Mouse (Mus musculus) large intestine, adult 2 months (tissue): ENCODE measurements around the gene Pou2f3. TPM values are rescaled to one million over a fixed set of nuclear protein-coding genes. Genes with fewer than 3 reads are reported as not detected.

Experiments
- DNase-seq: peaks from one replicate; pipeline ENCODE4 v3.0.0-alpha.2; 2012; ENCODE audit warnings: low read depth, low spot score
- WGBS: fragments of 180-500 bp; shearing (Covaris S2); methylation state at CpG from one replicate; pipeline ENCODE4 v1.1.7; 2018; 5-methylcytosine and 5-hydroxymethylcytosine counted together
- polyA plus RNA-seq: library from polyadenylated mRNA; depleted of rRNA; stranded (reverse); fragments of >200 nt; gene quantifications from 2 replicates; pipeline ENCODE4 v1.2.3, GENCODE M21; 2012; rRNA removed

Gene Pou2f3
- polyA plus RNA-seq: 1.0 and 1.3 TPM in 2 replicates

DNA sequence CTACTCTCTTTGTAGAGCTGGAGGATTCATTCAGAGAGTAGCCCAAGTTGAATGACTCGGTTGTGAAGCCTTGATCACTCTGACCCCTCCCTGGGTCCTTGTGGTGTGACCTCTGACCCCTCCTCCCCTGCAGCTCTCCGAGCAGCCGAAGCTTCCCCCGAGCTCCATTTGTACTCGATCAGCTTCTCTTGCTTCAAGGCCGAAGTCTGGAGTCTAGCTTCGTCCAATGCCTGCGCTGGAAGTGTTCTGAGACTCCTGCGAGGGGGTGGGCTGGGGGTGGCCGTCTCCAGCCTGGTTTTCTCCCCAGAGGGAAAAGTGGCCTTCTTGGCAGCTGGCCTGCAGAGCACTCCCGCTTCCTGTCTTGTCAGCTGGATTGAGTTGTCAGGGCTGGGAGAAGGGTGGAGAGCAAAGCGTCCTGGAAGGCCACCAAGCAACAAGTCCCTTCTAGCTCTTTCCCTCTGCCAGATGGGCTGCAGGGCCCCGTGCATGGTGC lies at the start of gene Pou2f3:
Gene Pou2f3 (minus strand): TSS at position 180 of the 493 bp plus-strand sequence.
- WGBS: 14% methylated on average over 13 of the region's 13 CpGs
- no peak for DNase-seq

DNA sequence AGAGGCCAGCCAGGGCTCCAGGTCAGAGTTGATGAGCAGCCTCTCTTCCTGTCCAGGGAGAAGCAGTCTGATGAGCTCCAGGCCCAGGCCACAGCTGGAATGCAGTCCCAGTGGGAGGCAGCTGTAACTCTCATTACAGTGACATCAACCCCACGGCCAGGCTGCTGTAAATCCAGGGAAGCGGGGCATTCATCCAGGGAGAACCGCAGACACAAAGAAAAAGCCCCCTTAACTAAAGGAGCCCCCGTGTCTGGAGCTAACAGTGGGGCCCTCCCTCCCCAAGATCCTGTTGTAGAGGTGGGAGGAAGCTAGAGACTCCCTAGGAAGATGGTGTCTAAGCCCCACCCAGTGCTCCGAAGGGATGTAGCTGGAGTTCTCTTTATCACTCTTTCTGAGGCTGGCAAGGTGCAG lies 43.1 kb upstream of the Pou2f3 start:
- no peak for DNase-seq
- 69% methylated on average over 5 of the region's 5 CpGs for WGBS

DNA sequence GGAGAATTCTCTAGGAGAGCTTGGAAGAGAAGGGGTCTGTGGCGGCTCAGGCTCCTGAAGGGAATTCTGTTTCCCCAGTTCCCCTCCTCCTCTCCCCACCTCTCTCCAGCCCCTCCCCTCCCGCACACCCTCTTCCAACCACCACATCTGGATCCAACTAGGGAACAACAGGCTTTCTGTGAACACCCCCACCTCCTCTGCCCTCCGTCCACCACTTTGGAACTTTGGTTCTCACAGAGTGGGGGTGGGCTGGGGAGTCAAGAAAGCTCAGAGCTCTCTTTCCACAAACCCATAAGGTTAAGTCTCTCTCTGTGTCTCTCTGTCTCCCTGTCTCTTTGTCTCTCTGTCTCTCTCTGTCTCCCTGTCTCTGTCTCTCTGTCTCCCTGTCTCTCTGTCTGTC lies 42.6 kb upstream of the Pou2f3 start:
- no peak for DNase-seq
- WGBS: 76% methylated on average over 3 of the region's 3 CpGs

DNA sequence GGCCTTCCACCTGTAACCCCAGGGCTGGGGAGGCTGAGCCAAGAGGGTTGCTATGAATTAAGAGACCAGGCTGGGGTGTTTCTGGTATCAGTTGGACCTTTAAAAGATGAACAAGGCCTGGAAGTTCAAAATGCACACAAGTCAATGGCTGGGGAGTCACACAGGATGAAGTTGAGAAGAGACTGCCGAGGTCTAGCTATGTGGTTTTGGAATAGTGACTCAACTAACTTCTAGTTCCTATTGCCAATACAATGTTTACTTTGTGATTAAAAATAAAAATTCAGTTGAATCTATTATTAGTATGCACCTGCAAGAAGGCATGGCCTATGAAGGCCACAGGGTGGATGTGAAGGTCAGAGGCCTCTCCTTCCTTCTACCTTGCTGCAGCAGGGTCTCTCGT lies 41.6 kb upstream of the Pou2f3 start:
- no peak for DNase-seq
- 77% methylated on average over 2 of the region's 2 CpGs for WGBS

DNA sequence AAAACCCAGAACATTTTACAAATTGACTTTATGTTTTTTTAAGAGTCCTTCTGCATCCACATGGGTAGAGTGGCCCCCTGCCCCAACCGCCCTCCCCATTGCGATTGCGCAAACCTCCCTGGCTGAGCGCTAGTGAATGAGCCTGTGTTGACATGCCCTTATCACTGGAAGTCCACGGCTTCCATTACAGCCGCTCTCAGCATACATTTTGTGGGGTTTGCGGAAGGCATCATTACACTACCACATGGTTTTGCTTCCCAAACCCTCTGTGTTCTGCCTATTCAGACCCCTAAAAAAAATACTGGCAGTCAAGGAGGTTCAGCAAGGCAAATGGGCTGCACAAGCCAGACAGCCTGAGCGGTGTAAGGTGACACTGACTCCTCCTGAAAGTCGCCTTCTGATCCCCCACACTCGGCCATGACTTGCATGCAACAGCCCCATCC lies 36.6 kb upstream of the Pou2f3 start:
- DNase-seq: no peak
- 40% methylated on average over 10 of the region's 10 CpGs for WGBS

DNA sequence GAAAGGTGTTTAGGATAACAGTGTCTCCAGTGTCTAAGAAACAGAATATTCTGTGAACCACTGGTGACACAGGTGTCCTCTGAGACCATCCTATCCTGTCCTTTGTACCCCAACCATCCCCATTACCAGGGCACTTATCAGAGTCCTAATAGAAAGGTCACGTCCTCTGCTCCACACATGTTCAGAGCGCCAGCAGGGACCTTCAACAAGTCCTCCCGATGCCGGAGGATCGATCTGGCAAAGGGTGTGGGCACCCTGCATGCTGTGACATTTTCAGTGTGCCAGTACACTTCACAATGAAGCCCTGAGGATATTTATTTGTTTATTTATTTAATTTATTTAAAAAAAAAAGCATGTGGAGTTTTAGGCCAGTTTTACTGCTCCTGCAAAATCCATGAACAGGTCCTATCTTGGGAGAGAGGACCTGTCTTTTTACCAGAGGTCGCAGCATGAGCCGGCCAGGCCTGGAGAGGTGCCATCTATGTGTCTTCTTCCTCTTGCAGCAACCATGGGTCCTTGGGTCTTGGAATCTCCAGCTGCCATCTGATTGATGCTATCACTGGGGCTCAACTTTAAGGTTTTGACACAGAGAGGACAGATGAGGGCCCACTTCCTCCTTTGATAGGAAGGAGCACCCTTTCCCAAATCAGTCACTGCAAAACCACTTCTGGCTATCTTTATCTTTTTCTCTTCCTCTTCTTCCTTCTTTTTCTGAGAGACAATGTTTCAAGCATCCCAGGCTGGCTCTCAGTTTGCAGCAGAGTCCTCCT lies 35.8 kb upstream of the Pou2f3 start:
- DNase-seq: no peak
- 90% methylated on average over 7 of the region's 7 CpGs for WGBS

DNA sequence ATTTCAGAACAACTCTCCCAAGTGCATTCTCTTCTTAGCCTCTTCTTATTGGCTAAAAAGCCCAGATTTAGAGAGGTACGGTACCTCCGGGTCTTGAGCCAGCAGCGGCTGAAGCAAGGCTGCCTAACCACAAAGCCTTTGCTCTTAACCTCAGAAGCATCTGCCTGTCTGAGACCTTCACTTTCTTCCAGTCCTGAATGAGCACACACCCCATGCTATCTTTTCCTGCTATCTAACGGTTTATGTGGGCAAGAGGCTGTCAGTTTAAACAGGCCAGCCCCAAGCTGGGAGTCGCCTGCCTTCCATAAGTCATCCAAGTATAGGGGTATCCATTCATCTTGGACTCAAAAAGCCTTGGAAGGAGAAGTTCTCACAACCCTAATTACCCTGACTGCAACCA lies 32.3 kb upstream of the Pou2f3 start:
- DNase-seq: no peak
- 67% methylated on average over 5 of the region's 5 CpGs for WGBS

DNA sequence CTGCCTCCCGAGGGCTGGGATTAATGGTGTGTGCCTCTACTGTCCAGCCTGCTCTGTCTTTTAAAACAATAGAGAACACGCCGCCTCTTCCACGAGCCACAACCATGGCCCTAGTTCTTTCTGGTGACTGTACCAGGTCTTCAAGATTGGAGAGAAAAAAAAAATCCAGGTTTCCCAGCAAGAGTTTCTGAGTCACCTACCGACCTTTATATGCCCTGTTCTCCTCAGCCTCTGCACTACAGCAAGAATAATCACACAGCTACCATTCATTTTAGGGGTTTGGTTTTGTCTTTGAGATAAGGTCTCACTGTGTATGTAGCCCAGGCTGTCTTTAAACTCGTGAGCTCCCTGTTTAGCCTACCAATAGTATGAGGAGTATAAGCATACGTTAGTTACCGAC lies 31.8 kb upstream of the Pou2f3 start:
- DNase-seq: no peak

DNA sequence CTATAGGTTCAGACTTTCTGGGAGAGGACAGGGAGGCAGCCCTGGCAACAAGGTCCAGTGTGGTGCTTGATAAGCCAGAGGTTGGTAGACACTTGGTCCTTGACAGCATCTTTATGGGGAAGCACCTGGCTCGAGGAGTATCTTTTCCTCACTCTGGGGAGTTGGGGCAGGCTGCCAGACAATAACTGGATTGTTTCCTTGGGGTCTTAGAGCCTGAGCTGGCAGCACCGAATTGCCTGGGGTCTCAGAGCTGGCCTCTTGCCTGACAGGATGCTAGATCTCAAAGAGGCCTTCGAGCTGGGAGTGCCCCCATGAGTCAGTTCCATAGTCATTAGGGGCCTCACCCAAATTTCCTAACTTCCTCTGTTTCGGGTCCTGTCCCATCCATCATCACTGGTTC lies 31.1 kb upstream of the Pou2f3 start:
- WGBS: 60% methylated on average over 4 of the region's 4 CpGs
- no peak for DNase-seq

More for the DNA sequence above, 31.8 kb upstream of the Pou2f3 start:
- 87% methylated on average over 8 of the region's 8 CpGs for WGBS

DNA sequence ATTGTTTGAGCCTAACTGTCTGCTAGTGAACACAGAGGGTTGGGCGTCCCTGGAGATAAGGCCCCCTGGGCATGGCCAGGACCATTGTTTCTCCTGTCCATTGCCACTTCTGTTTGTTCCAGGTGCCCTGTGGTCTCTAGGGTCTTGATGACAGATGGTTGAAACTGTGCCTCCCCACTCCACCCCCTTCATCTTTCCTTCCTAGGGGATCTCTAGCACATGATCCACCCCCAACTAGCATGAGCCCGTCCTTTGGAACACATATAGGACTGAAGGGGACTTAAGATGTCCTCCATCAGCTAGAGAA lies 30.4 kb upstream of the Pou2f3 start:
- 82% methylated on average over 2 of the region's 2 CpGs for WGBS
- DNase-seq: no peak

DNA sequence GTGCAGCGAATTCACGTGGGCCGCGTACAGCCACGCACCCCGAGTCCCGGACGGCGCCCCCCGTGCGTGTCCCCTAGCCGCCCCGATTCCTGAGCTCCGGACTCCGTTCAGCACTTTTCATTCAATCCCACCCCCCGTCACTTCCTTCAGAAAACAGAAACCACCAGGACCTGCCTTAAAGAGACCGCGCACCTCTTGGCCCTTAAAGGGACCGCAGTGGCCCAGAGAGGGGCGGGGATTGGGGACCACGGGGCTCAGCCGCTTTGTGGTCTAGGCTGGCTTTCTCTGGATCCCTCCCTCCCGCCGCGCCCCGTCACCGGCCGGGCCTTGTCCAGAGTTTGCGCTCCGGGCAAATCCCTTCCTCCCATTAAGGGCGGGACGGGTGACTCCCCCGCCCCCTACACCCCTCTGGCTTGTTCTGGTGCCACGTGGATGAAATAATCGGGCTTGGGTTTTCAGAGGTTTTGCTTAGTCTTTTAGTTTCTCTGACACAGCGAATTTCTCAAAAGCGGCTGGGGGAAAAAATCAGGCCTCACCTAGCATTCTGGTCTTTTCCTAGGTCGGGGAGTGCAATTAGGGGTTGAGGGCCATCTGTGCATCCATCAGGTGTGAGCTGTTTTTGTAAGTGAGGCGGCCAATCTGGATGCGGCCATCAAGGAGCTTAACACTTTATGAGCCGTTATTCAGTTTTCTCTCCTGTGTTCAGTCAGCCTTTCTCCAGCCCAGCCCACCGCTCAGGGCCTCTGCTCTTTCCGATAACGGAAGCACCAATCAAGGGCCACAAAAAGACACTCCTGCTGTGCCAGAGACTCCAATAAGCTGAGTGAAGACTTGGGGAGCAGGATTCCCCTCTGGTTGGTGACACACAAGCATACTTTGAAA lies 29.8 kb upstream of the Pou2f3 start, which contains the start of gene Oaf:
Gene Oaf (minus strand): TSS at position 200 of the 882 bp plus-strand sequence.
- 8% methylated on average over 44 of the region's 44 CpGs for WGBS

DNA sequence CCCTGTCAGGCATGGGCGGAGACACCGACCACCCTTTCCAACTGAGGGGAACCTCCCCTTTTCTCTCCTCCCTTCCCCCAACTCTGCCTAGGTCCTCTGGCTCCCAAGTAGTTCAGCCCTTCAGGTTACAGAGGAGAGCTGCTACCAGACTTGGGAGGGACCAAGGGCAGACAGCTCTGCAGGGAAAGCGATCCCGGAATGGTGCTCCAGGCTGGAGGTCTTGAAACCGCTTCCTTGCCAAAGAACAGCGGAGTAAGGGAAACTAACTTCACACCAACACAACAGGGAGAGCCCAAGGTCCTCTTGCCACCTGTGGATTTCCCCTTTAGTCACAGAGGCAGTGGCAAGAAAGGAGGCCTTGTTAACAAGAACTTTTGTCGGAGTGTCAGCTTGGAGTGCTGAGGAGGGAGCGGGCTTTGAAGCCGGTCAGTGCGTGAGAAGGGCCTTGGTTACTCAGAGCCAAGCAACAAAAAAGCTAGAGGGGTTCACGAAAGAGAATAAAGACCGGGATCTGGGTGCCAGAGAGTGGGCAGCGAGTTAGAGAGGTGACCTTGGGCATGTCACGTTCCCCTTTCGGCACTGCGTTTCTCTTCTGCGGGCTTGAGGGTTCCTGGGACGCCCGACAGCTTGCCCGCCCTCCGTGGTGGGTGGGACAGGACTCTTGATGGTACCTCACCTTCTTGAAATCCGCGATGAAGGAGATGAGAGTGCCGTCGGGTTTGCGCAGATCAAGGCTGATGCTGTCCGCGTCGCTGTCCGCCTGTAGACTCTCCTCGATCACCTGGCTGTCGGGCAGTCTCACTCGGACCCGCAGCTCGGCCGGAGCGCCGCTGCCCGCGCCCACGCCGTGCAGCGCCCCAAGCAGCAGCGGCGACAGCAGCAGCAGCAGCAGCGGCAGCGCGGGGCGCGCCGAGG lies 28.7 kb upstream of the Pou2f3 start:
- DNase-seq: no peak
- WGBS: 3% methylated on average over 51 of the region's 51 CpGs

More for the DNA sequence above, 29.8 kb upstream of the Pou2f3 start, which contains the start of gene Oaf:
- DNase-seq: no peak

DNA sequence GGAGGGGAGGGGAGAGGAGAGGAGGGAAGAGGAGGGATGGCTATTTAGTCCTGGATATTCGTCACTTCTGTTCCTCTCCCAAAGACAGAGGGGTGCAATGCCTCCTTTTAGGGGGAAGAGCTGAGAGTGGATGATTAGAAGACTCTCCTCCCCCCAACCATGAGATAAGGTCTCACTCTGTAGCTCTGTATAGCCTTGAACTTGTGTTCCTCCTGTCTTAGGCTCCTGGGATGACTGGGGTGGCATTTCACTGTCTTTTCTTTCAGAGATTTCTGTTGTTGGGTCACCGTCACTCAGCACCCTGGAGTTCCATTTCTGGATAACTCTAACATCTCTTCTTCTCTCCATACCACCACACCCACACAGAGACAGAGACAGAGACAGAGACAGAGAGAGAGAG lies 28.0 kb upstream of the Pou2f3 start:
- no peak for DNase-seq
- 63% methylated on average over 2 of the region's 2 CpGs for WGBS

DNA sequence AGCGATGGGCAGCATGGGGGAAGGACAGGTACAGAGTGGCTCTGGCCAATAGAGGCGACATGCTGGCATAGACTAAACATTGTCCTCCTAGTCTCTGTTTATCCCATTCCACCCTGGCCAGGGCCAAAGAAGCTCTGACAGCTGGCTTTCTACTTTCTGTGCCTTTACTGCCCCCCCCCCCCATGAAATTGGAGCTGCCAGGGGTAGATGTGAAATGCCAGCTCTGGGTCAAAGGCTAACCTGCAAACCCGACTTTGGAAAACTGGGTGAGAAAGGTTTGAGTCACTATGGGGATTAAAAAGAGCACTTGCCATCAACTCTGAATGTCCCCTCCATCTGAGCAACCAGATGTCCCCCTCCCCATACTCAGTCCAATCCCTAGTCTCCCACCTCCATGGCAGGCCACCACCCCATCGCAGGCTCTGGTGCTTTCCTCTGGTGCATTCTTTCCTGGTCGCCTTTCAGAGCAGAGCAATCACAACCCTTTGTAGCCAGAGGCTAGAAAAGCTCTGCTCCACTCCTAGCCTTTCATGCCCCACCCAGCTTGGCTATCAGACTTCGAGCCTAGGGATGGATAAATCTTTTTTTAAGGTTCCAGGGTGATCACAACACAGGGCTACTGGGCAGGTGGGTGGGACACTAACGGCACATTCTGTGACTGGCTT lies 27.1 kb upstream of the Pou2f3 start:
- DNase-seq: no peak
- WGBS: 36% methylated on average over 7 of the region's 7 CpGs

DNA sequence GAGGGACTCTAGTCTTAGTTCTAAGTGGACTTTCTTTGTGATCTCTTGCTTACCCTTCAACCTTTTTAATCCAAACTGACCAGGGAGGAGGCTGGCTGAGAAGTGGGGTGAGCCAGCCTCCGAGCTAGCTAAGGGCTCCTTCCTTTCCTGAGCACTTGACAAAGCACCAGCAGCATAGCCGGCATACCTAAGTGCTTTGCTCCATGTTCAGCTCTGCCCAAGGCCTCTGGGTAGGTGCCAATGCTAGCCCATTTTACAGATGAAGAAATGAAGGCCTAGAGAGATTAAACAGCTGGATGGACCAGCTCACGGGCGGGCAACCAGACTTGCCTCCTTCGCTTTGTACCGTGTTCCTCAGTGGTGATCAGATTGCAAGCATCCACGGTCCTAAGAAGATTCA lies 26.4 kb upstream of the Pou2f3 start:
- WGBS: 83% methylated on average over 7 of the region's 7 CpGs
- DNase-seq: no peak

DNA sequence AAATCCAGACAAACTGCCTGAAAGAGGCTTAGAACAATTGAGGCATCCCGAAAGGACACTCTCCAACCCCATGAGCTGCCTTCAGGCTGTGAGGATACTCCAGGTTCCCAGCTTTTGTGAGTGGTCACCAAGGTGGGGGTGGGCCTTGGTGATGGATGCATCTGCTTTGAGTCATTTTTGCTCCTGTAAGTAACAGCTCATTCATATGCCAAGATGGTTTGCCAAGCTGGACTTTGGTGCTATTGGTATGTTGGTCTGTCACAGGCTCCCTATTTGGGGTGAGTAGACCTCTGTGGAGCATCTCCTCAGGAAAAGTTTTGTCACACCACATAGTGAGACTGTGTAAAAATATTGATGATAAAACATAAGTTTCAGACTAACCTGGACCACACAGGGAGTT lies 25.9 kb upstream of the Pou2f3 start:
- 77% methylated on average over 1 of the region's 1 CpGs for WGBS
- DNase-seq: no peak

DNA sequence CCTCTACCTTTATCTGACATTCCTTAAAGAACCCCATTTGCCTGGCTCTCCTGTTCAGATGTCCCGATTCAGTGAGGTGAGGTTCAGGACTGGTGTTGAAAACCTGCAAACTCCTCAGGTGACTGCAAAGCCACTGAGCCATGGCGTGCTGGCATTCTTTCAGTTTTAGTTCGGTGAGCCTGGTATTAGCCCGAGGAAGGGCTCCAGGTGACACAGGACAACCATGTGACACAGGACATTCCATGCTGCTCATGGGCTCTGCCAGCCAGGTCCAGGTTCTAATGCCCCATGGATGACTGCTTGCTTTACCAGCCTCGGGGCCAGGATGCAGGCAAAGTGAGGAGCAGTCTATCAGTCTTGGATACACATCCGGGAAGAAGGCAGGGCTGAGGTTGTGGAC lies 25.2 kb upstream of the Pou2f3 start:
- DNase-seq: no peak
- WGBS: 76% methylated on average over 6 of the region's 6 CpGs

DNA sequence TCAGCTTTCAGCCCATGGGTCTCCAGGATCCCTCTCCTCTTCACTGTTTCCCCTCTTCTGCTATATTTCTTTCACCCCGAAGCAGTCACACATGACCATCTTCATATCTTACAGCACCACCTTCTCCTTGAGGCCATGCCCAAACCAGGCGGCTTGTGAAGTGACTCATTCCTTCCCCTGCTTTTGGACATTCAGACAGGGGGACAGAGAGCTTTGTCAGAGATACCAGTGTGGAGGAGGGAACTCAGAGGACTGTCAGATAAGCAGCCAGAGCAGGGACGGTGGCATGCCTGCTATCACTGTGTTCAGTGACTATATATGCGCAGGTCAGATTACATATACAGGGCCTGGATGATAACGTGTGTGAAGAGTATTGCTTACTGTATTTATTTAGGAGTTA lies 24.3 kb upstream of the Pou2f3 start:
- WGBS: 72% methylated on average over 5 of the region's 5 CpGs
- no peak for DNase-seq

DNA sequence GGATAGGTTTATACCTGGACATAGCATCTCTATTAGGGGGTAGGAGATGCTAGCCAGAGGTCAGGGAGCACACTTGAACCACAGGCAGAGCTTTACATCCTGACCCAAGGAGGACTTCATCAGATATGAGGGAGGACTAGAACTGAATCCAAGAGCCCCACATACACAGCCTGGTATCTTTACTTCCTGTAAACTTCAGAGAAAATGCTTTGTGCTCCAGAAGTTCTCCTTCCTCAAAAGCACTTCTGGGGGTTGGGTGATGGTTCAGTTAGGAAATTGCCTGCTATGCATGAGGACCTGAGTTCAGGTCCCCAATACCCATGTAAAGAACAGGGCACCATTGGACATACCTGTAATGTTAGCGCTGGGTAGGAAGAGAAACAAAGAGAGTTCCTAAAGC lies 23.3 kb upstream of the Pou2f3 start:
- no peak for DNase-seq
- 91% methylated on average over 1 of the region's 1 CpGs for WGBS
